Mouse (Mus musculus): ENCODE data around the gene Olfr1450.
"Not testable (repeated sequence)": the region's sequence is repeated elsewhere in the genome, so short reads cannot be mapped to it uniquely, and the experiment has no call there.

Olfr1450 gene

GRCm38 (mm10) chr19:12949958-12950357 lies at the start of gene Olfr1450:
Gene Olfr1450 (plus strand): TSS chr19:12950258.
- DNase-seq: no peak

- no peak for DNase-seq
Measured at GRCm38 (mm10) chr19:12903643-12904042, 46.4 kb upstream of the Olfr1450 start, which contains the start of gene Olfr1447. Gene Olfr1447 (minus strand): TSS chr19:12903743.

GRCm38 (mm10) chr19:12924319-12924718 lies 25.7 kb upstream of the Olfr1450 start, which contains the start of gene Olfr1448:
Gene Olfr1448 (minus strand): TSS chr19:12924419.
- no peak for DNase-seq

GRCm38 (mm10) chr19:12930540-12930939 lies 19.5 kb upstream of the Olfr1450 start, which contains the start of gene Olfr1449:
Gene Olfr1449 (plus strand): TSS chr19:12930840.
- DNase-seq: no peak

- DNase-seq: not testable (repeated sequence)
Measured at GRCm38 (mm10) chr19:12970082-12970481, 20.0 kb downstream of the Olfr1450 start.

- DNase-seq: not testable (repeated sequence)
Measured at GRCm38 (mm10) chr19:12992316-12992715, 42.3 kb downstream of the Olfr1450 start.

GRCm38 (mm10) chr19:12994714-12995113 lies 44.7 kb downstream of the Olfr1450 start, which contains the start of gene Olfr1451:
Gene Olfr1451 (plus strand): TSS chr19:12995014.
- DNase-seq: no peak

Data from cerebellum, postnatal 25 days (tissue).